Mouse (Mus musculus): ENCODE results near the gene Gm3298. TPM values are rescaled to one million over a fixed set of nuclear protein-coding genes. Genes with fewer than 3 reads are reported as not detected.
"Not testable (repeated sequence)": the region's sequence is repeated elsewhere in the genome, so short reads cannot be mapped to it uniquely, and the experiment has no call there.

The Gm3298 gene
- 0.47 TPM in 1 of 2 replicates, not detected in the other for polyA plus RNA-seq (2012; rRNA removed)

GRCm38 (mm10) chr14:5015591-5015990 is at the start of gene Gm3298:
TSS of gene Gm3298 (plus strand) at chr14:5015891.
- not testable (repeated sequence) for DNase-seq (ENCODE audit: low spot score)

GRCm38 (mm10) chr14:4983635-4984034 is 32.1 kb upstream of the Gm3298 start, which contains the start of gene Gm8297:
TSS of gene Gm8297 (plus strand) at chr14:4983935.
- not testable (repeated sequence) for DNase-seq (ENCODE audit: low spot score)

- not testable (repeated sequence) for DNase-seq (ENCODE audit: low spot score)
Observed at GRCm38 (mm10) chr14:5050329-5050728, 34.6 kb downstream of the Gm3298 start, which contains the start of gene 4930555G01Rik. TSS of gene 4930555G01Rik (plus strand) at chr14:5050629.

Other genes with a start within 250 kb of the Gm3298 start
- gene Gm9602, start 239.6 kb upstream of the Gm3298 start, polyA plus RNA-seq (2012; rRNA removed) = not detected in 2 replicates
- gene Gm3269, start 177.8 kb upstream of the Gm3298 start, polyA plus RNA-seq (2012; rRNA removed) = not detected in 2 replicates
- gene Gm3264, start 160.3 kb upstream of the Gm3298 start, polyA plus RNA-seq (2012; rRNA removed) = 0.19 and 0.54 TPM in 2 replicates
- gene Gm3278, start 123.5 kb upstream of the Gm3298 start, polyA plus RNA-seq (2012; rRNA removed) = 0.21 TPM in 1 of 2 replicates, not detected in the other
- not detected in 2 replicates for gene Gm8297, start 32.0 kb upstream of the Gm3298 start, polyA plus RNA-seq (2012; rRNA removed)
- not detected in 2 replicates for gene 4930555G01Rik, start 34.7 kb downstream of the Gm3298 start, polyA plus RNA-seq (2012; rRNA removed)
- gene Gm8281, start 55.1 kb downstream of the Gm3298 start, polyA plus RNA-seq (2012; rRNA removed) = 0.38 and 0.74 TPM in 2 replicates
- gene Gm8279, start 115.6 kb downstream of the Gm3298 start, polyA plus RNA-seq (2012; rRNA removed) = not detected in 2 replicates
- gene Gm3317, start 148.6 kb downstream of the Gm3298 start, polyA plus RNA-seq (2012; rRNA removed) = not detected in 2 replicates
- gene Gm8271, start 169.9 kb downstream of the Gm3298 start, polyA plus RNA-seq (2012; rRNA removed) = not detected in 2 replicates
- not detected in 2 replicates for gene Gm3526, start 244.7 kb downstream of the Gm3298 start, polyA plus RNA-seq (2012; rRNA removed)

All from urinary bladder, adult 2 months (tissue).